Mouse (Mus musculus): ENCODE results near the gene Noct.
"Not testable (repeated sequence)": the region's sequence is repeated elsewhere in the genome, so short reads cannot be mapped to it uniquely, and the experiment has no call there.

Noct gene

GRCm38 (mm10) chr3:51206521-51206920, 17.7 kb upstream of the Noct start:
- DNase-seq: no peak

DNA sequence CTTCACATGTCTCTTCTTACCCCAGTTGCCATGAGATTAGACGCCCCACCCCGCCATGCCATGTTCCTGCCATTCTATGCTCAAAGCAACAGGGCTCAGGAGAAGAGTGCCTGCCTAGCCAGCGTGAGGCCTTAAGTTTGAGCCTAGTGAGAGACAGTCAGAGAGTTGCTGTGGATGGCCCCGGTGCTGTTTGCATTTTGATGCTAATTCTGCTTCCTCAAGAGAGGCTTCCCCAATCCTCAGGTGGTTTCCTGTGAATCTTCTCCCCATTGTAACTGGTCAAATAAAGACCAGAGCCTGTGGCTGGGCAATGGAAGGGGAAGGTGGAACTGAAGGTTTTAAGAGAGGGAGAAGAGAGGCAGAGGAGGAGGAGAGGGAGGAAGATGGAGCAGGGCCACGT, 15.6 kb upstream of the Noct start:
- no peak for DNase-seq

DNA sequence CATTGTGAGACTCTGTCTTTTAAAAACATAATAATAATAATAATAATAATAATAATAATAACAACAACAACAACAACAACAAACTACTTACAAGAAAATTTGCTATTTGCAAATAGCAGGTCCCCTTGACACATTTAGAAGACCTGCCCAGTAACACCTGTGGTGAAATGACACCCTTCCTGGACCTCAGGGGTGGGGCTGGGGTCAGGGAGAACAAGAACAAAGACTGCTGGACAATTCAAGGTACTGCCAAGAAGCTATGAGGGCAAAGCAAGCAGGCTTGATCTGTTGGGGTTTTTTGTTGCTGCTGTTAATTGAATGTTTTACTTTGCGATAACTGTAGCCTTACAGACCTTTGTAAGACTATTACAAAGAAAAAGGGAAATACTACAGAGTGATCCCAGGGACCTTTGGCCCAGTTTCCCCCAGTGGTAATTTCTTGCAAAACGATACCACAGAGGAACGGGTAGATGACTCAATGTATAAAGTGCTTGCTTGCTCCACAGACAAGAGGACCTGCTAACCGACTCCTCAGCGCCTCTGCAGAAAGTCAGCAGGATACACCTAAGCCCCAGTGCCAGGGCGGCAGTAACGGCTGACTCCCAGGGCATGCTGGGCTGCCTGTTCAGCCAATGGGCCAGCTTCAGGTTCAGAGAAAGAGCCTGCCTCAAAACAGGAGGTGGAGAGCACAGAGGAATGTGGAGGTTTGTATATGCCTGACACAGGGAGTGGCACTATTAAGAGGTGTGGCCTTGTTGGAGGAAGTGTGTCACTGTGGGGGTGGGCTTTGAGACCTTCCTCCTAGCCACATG, 14.5 kb upstream of the Noct start:
- DNase-seq: peak; percentile 41 to 45

DNA sequence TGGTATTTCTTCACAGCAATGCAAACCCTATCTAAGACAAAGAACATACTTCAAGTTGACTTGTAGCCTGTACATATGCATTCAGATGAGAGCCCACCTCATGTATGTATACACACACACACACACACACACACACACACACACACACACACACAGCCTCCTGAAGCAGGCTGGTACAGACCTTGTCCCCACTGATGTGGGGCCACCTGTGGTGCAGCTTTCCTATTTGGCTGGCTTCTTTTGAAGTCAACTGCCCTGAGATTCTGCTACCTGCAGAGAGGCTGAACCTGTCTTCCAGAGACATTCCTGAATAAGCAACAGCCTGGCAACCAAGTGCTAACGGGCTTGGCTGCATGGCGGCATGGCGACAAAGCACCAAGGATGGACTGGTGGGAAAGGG, 13.8 kb upstream of the Noct start:
- DNase-seq: no peak

GRCm38 (mm10) chr3:51213111-51213510, 11.1 kb upstream of the Noct start:
- no peak for DNase-seq

DNA sequence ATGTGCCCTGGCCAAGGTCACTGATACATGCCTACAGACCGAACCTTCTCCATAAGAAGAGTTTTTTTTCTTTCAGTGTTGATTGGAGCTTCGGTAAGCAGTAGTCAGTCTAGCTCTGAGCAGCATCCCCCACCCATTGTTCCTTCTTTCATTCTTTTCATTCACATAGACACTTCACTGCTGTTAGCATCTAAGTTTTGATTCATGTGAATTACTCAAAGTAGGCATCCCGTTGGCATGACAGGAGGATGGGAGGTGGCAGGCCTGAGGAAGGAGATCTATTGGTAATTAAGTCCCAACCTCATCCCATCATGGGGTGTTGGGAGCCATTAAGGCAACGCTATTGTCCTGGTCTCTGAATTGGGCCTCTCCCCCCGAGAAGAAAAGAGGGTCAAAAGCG, 8.6 kb upstream of the Noct start:
- DNase-seq: no peak

- DNase-seq: not testable (repeated sequence)
Measured at GRCm38 (mm10) chr3:51216351-51216750, 7.9 kb upstream of the Noct start.

- DNase-seq: not testable (repeated sequence)
Measured at GRCm38 (mm10) chr3:51218385-51218784, 5.9 kb upstream of the Noct start.

DNA sequence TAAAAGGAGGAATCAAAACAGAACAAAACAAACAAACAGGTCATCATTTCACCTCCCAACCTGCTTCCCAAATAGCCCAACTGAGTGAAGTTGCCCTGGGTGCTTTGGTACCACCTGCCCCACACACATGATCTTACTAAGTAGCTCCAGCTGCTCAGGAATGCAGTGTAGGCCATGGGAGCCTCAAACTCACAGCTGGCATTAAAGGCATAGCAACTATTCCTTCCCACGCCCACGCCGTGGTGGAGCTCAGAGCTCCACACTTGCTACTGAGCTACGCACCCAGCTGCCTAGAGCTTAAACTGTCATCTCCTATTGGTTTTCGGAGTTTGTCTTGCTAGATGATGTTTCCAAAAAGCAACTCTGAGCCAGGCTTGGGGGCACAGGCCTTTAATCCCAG, 5.0 kb upstream of the Noct start:
- no peak for DNase-seq

- no peak for DNase-seq
Measured at GRCm38 (mm10) chr3:51220846-51221245, 3.4 kb upstream of the Noct start.

DNA sequence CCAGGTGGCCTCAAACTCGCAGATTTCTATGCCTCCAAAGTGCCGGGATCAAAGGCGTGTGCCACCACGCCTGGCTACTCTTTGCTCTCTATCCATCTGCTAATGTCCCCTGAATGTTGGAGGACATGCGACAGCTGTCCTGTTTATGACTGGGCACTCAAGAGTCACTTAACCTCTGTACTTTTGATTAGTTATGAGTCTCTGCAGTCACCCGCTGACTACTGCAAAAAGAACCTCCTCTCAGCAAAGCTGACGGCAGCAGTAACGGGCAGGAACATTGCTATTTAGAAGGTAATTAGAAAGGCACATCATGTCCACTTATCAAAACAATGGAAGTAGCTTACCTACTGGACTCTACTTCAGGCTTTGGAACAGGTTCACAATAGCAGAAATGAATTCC, 2.4 kb upstream of the Noct start:
- no peak for DNase-seq

DNA sequence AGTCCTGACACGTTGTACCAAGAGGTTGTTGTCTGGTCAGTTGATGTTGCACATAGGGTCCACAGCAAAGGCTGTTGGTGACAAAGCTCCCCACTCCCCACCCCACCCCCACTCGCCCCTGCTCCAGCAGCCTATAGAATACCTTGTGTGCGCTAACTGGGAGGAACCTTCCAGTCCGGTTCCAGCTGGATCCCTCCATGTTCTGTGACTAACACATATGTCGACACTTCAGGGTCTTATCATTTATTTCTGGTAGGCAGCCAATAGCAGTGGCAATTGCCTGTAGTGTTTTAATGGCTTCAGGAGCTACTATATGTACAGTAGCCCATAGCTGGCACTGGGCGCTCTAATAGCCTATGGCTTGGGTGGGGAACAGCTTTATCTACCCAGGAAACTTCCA, 1.9 kb upstream of the Noct start:
- no peak for DNase-seq

DNA sequence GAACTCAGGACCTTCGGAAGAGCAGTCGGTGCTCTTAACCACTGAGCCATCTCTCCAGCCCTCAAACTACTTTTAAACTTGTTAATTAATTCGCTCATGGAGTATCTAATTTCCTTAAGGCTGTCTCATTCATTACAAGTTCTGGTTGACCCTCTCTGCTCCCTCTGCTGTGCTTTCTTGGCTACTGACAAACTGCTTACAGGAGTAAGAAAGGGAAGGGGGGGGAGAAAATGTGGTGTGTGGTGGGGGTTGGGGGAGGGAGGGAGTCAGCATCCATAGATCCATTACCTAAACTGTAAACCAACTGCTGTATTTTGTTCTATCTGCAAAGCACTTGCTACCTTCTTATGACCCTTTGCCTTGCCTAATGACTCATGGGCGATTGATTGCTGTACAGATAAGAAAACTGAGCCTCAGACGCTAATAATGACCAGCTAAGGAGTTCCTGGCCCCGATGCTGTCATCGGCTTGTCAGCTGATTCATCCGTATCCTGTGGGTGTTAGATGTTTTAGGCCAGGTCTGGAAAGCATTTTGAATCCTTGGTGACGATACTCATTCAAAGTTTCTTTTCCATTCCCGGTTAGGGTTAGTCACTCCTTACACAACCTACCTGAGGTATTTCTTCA, 1.3 kb upstream of the Noct start:
- no peak for DNase-seq

GRCm38 (mm10) chr3:51223556-51223955, 691 bp upstream of the Noct start:
- no peak for DNase-seq

- no peak for DNase-seq
Measured at GRCm38 (mm10) chr3:51225226-51225750, 1.0 kb downstream of the Noct start.

DNA sequence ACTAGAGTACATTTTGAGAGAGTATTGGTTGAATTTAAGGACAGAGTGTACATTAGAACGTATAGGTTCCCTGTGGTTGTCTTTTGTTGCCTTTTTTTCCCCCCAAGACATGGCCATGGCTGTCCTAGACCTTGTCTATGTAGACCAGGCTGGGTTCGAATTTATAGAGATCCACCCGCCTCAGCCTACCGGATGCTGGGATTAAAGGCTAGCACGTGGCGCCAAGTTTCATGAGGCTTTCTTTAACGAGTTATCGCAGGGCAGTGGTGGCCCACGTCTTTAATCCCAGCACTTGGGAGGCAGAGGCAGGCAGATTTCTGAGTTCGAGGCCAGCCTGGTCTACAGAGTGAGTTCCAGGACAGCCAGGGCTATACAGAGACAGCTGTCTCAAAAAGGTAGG, 1.7 kb downstream of the Noct start:
- no peak for DNase-seq

DNA sequence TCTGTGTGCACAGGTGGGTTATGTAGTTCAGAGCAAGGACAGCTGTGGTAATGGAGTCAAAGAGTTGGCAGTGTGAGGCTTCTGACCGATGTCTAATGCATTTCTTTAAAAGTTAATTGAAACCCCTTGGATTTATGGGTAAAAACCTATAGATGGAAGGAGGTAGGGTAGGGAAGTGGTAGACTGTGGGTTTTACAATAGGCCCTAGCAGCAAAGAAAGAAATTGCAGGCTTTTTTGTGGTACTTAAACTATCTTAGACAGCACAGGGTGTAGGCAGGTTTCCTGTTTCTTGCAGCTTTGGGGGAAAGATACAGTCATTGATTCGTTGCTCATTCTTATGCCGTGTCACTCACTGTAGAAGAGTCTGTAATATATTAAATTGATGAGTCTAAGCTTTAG, 2.4 kb downstream of the Noct start:
- DNase-seq: no peak

GRCm38 (mm10) chr3:51228038-51228820, 4.0 kb downstream of the Noct start:
- peak; percentile 49 to 76 for DNase-seq

- no peak for DNase-seq
Measured at GRCm38 (mm10) chr3:51228821-51229205, 4.6 kb downstream of the Noct start.

- no peak for DNase-seq
Measured at GRCm38 (mm10) chr3:51229226-51229625, 5.0 kb downstream of the Noct start.

GRCm38 (mm10) chr3:51230146-51230835, 6.0 kb downstream of the Noct start:
- DNase-seq: no peak

GRCm38 (mm10) chr3:51230886-51231285, 6.6 kb downstream of the Noct start:
- no peak for DNase-seq

DNA sequence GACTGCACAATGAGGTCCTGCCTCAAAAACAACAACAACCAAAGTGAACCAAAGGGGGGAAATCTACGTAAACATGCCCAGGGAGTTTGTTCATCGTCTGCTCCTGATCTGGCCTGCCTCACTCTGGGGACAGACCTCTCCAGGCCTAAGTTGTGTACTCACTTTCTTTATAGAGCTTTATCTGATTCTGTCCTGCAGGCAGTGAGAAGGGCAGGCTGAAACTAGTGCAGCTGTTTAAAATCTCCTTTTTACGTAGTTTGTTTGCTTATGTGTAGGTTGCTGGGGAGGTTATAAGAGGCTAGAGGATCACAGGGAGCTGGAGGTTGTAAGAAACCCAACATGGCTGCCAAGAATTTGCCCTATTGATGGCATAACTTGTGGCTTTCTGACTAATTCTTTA, 7.3 kb downstream of the Noct start:
- no peak for DNase-seq

Data from lung, postnatal 4 days (tissue).